Mouse (Mus musculus) E14TG2a.4 (cell line): ENCODE data around the gene Iapp.
"Not testable (repeated sequence)": the region's sequence is repeated elsewhere in the genome, so short reads cannot be mapped to it uniquely, and the experiment has no call there.

ENCODE experiments used
- H3K27me3 ChIP-seq: 2 replicates; pipeline ENCODE4 v1.6.1; 2014; ENCODE audit warnings: low read length, control low read depth; ENCODE audit not compliant: insufficient read depth
- H3K36me3 ChIP-seq: 2 replicates; pipeline ENCODE4 v1.6.1; 2014; ENCODE audit warnings: low read length, control low read depth; ENCODE audit not compliant: insufficient read depth
- H3K4me1 ChIP-seq: replicated peaks from 2 replicates; pipeline ENCODE4 v1.6.1; 2014; ENCODE audit warnings: low read depth, low read length, control low read depth
- H3K4me3 ChIP-seq: replicated peaks from 2 replicates; pipeline ENCODE4 v1.5.1; 2014; ENCODE audit warnings: mild to moderate bottlenecking, low read length
- H3K9me3 ChIP-seq: 2 replicates; pipeline ENCODE4 v1.6.1; 2014; ENCODE audit warnings: low read length, control low read depth
- CTCF ChIP-seq: conservative IDR thresholded peaks from 2 replicates; pipeline ENCODE4 v1.5.1; 2014; ENCODE audit warnings: low read length
- NANOG ChIP-seq: IDR thresholded peaks from 2 replicates; pipeline ENCODE4 v1.6.1; 2014; ENCODE audit warnings: borderline replicate concordance, low read length, mixed read lengths
- POU5F1 ChIP-seq: IDR thresholded peaks from 2 replicates; pipeline ENCODE4 v1.6.1; 2014; ENCODE audit warnings: low read length, borderline replicate concordance

Gene Iapp

GRCm38 (mm10) chr6:142298098-142298497 is at the start of gene Iapp:
Iapp (plus strand) TSS chr6:142298423.
- peak; percentile 52; the same call in 1 of the 2 replicates for TF ChIP-seq NANOG
- no peak for TF ChIP-seq POU5F1
- H3K36me3 ChIP-seq, result no peaks in the 10 kb centered on the region

DNA sequence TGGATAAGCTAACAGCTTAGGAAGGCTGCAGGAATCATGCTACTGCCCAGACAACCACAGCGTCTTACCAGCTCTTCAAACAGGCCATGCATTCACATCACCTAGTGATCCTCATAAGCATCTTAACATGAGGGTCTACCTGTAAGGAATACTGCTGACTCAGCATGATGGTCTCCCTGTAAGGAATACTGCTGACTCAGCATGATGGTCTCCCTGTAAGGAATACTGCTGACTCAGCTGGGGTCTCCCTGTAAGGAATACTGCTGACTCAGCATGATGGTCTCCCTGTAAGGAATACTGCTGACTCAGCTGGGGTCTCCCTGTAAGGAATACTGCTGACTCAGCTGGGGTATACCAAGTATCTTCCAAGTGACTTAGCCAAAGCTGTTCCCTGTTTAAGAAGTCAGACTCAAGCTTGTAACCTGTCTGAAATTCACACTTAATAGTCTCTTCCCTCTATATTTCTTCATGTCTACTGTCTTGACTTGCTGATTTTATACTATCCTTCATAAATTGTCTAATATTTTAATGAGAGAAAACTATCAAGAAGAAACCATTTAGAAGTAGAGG is 47.4 kb upstream of the Iapp start:
- not testable (repeated sequence) for H3K4me3 ChIP-seq, H3K27me3 ChIP-seq, H3K4me1 ChIP-seq, H3K36me3 ChIP-seq, H3K9me3 ChIP-seq

More at GRCm38 (mm10) chr6:142298098-142298497, at the start of gene Iapp:
- Histone ChIP-seq H3K4me3 (no peak within 1 kb of the TSS), H3K27me3 (no peaks in the 10 kb centered on the region), H3K9me3 (peaks cover 5% of the 10 kb centered on the region; the same call in 1 of the 2 replicates), H3K4me1 (no peaks in the 10 kb centered on the region)

DNA sequence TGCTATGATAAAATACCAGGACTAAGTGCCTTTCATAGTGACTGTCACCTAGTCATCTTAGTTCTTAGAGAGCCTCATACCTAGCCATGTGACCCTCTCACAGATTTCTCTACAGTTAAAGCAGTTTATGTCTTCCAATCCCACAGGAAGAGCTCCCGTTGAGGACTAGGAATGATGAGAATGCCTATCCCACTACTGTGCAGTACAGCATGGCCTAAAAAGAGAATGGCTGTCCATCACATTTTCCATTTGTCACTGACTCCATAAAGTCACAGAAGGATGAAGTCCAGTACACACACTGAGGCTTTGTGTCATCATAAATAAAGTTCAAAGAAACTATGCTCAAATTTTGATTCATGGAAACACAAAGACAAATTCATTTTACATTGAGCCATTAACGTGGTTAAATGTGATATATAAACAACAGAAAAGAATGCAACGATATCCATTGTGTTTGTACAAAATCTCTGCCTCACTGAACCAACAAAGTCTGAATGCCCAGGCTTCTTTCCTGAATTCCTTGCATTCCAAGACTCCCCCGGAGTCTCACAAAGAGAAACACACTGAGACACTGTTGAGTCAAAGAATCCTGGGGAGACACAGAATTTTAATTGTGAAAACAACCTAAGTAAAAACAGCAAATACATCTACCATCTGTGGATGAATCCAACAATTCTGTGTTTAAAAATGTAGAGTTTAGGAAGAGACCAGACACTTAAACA is 22.3 kb upstream of the Iapp start:
- no peaks in the 10 kb centered on the region for H3K36me3 ChIP-seq
- no peak overlapping the region for H3K4me3 ChIP-seq
- no peak for TF ChIP-seq POU5F1
- TF ChIP-seq NANOG, result no peak
- no peak for TF ChIP-seq CTCF
- H3K27me3 ChIP-seq, result no peaks in the 10 kb centered on the region
- H3K4me1 ChIP-seq, result no peaks in the 10 kb centered on the region
- H3K9me3 ChIP-seq, result no peaks in the 10 kb centered on the region

DNA sequence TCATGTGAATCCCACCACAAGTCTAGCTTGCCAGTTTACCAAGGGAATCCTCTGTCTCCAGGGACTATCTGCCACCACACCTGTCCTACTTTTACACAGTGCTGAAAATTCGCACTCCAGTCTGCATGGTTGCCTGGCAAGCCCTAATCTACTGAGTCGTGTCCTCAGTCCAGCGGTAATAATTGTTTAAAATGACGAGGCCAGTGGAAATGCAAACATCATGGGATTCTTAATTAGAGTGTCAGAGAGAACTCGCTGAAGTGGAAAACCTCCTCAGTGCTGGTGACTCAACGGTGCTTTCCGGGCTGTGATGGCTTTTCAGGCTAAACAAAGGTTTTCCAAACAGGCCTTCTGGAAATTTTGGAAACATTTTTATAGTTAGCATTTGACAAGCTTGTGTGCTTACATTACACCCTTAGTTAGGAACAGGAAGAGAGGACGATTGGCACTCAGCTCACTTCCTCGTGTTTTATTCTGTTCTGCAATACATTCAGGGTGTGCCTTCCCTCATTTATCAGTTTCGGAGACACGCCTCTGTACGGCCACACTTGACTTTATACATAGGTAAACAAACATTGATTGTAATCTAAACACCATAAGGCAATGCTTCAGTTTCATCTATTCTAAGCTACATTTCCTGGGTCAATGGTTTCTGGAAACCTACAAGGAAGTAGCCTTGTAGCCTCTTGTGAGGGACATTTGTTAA is 8.7 kb upstream of the Iapp start:
- Histone ChIP-seq H3K9me3 (no peaks in the 10 kb centered on the region), H3K36me3 (no peaks in the 10 kb centered on the region), H3K4me3 (no peak overlapping the region), H3K4me1 (no peaks in the 10 kb centered on the region), H3K27me3 (no peaks in the 10 kb centered on the region)
- no peak for TF ChIP-seq CTCF
- TF ChIP-seq NANOG, result no peak
- TF ChIP-seq POU5F1, result no peak

- no peaks in the 10 kb centered on the region for H3K36me3 ChIP-seq
- H3K4me3 ChIP-seq, result no peak overlapping the region
- no peaks in the 10 kb centered on the region for H3K27me3 ChIP-seq
- TF ChIP-seq NANOG (no peak), POU5F1 (no peak), CTCF (no peak)
- H3K9me3 ChIP-seq, result peaks cover 4% of the 10 kb centered on the region
- H3K4me1 ChIP-seq, result no peaks in the 10 kb centered on the region
These were observed 6.9 kb downstream of the Iapp start for GRCm38 (mm10) chr6:142305076-142305475.

GRCm38 (mm10) chr6:142314285-142314684 is 16.1 kb downstream of the Iapp start:
- Histone ChIP-seq H3K36me3 (no peaks in the 10 kb centered on the region), H3K4me1 (no peaks in the 10 kb centered on the region), H3K4me3 (no peak overlapping the region), H3K9me3 (peaks cover 18% of the 10 kb centered on the region), H3K27me3 (no peaks in the 10 kb centered on the region)
- TF ChIP-seq CTCF, result no peak
- TF ChIP-seq NANOG, result no peak
- no peak for TF ChIP-seq POU5F1

- Histone ChIP-seq H3K36me3 (no peaks in the 10 kb centered on the region), H3K9me3 (peaks cover 14% of the 10 kb centered on the region), H3K4me3 (no peak overlapping the region), H3K27me3 (no peaks in the 10 kb centered on the region), H3K4me1 (no peaks in the 10 kb centered on the region)
- TF ChIP-seq POU5F1 (no peak), NANOG (no peak), CTCF (no peak)
These were observed 18.9 kb downstream of the Iapp start for GRCm38 (mm10) chr6:142317106-142317505.

DNA sequence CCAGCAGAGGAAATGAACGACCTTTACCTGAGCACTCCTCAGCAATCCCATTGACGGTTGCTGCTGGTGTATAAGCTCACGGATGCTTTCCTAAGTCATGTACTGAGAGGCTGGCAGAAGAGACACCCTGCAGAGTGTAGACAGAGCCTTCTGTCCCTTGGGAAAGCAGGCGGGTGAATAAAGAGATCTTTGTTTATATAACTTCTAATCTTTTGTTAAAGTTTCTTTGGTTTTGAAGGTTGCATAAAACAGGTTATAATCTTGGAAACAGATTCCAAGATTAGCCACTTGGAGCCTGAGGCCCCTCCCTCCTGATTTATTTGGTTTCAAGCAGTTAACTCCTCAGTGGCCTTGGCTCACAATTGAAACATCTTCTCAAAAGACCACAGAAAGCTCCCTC is 24.7 kb downstream of the Iapp start, which contains the start of gene Slco1a5:
Gene Slco1a5 (minus strand): TSS at position 101 of the 400 bp plus-strand sequence.
- TF ChIP-seq NANOG (no peak), POU5F1 (no peak), CTCF (no peak)
- peaks cover 9% of the 10 kb centered on the region for H3K9me3 ChIP-seq
- H3K4me3 ChIP-seq, result no peak within 1 kb of the TSS
- H3K4me1 ChIP-seq, result peaks cover 14% of the 10 kb centered on the region
- H3K27me3 ChIP-seq, result no peaks in the 10 kb centered on the region
- no peaks in the 10 kb centered on the region for H3K36me3 ChIP-seq
